Mouse (Mus musculus) yolk sac, embryonic 10.5 days (tissue): ENCODE measurements around the gene Aqp9.

Experiments used
- DNase-seq: peaks from one replicate; pipeline ENCODE4 v3.0.0-alpha.2; 2017; ENCODE audit warnings: low spot score

Gene Aqp9

GRCm38 (mm10) chr9:71167473-71168215 lies 838 bp downstream of the Aqp9 start:
- no peak for DNase-seq

GRCm38 (mm10) chr9:71166871-71167465 lies 1.5 kb downstream of the Aqp9 start:
- no peak for DNase-seq

- no peak for DNase-seq
Observed at GRCm38 (mm10) chr9:71166019-71166705, 2.3 kb downstream of the Aqp9 start.

- no peak for DNase-seq
Observed at GRCm38 (mm10) chr9:71165510-71165909, 3.0 kb downstream of the Aqp9 start.

- DNase-seq = no peak
Observed at GRCm38 (mm10) chr9:71165061-71165460, 3.4 kb downstream of the Aqp9 start.

GRCm38 (mm10) chr9:71164353-71164752 lies 4.1 kb downstream of the Aqp9 start:
- no peak for DNase-seq

- no peak for DNase-seq
Observed at GRCm38 (mm10) chr9:71162858-71163740, 5.4 kb downstream of the Aqp9 start.

- no peak for DNase-seq
Observed at GRCm38 (mm10) chr9:71162131-71162857, 6.2 kb downstream of the Aqp9 start.

- no peak for DNase-seq
Observed at GRCm38 (mm10) chr9:71160849-71161711, 7.4 kb downstream of the Aqp9 start.

GRCm38 (mm10) chr9:71159686-71160085 lies 8.8 kb downstream of the Aqp9 start:
- DNase-seq = no peak

- no peak for DNase-seq
Observed at GRCm38 (mm10) chr9:71159060-71159626, 9.3 kb downstream of the Aqp9 start.

- no peak for DNase-seq
Observed at GRCm38 (mm10) chr9:71157921-71158646, 10.4 kb downstream of the Aqp9 start.

- DNase-seq = no peak
Observed at GRCm38 (mm10) chr9:71156447-71157035, 11.9 kb downstream of the Aqp9 start.

GRCm38 (mm10) chr9:71155399-71156005 lies 13.0 kb downstream of the Aqp9 start:
- no peak for DNase-seq

- no peak for DNase-seq
Observed at GRCm38 (mm10) chr9:71151386-71151785, 17.1 kb downstream of the Aqp9 start.

GRCm38 (mm10) chr9:71150175-71150574 lies 18.3 kb downstream of the Aqp9 start:
- no peak for DNase-seq

GRCm38 (mm10) chr9:71148890-71149289 lies 19.6 kb downstream of the Aqp9 start:
- no peak for DNase-seq

GRCm38 (mm10) chr9:71146210-71146609 lies 22.3 kb downstream of the Aqp9 start:
- DNase-seq = no peak

- peak; percentile 15 for DNase-seq
Observed at GRCm38 (mm10) chr9:71140205-71140604, 28.3 kb downstream of the Aqp9 start.
